Mouse (Mus musculus) kidney, adult 9 months (tissue): ENCODE measurements at regions not wholly inside any gene's neighbourhood (a gene's known extent, or its start where the extent isn't known, plus 50 kb on each side); places are given as distances from the start of the nearest gene placed in this dataset.
A peak's percentile ranks its signal among the peaks of the same experiment; 100 is the strongest.

Experiments
- DNase-seq: peaks from one replicate; pipeline ENCODE4 v3.0.0; 2022

- DNase-seq = no peak
These were observed 423.4 kb upstream of the Smim15 start for GRCm38 (mm10) chr13:107620887-107621286.

GRCm38 (mm10) chr13:107620210-107620609, 424.0 kb upstream of the Smim15 start:
- DNase-seq = no peak

- no peak for DNase-seq
These were observed 424.8 kb upstream of the Smim15 start for GRCm38 (mm10) chr13:107619430-107619927.

GRCm38 (mm10) chr13:107618796-107619429, 425.3 kb upstream of the Smim15 start:
- no peak for DNase-seq

- DNase-seq = no peak
These were observed 425.9 kb upstream of the Smim15 start for GRCm38 (mm10) chr13:107618369-107618771.

GRCm38 (mm10) chr13:107617582-107617981, 426.7 kb upstream of the Smim15 start:
- DNase-seq = no peak

- DNase-seq = peak; percentile 50
These were observed 427.5 kb upstream of the Smim15 start for GRCm38 (mm10) chr13:107616775-107617174.

- no peak for DNase-seq
These were observed 435.2 kb upstream of the Smim15 start for GRCm38 (mm10) chr13:107608996-107609503.

- peak; percentile 69 for DNase-seq
These were observed 437.0 kb upstream of the Smim15 start for GRCm38 (mm10) chr13:107607294-107607693.

GRCm38 (mm10) chr13:107602149-107602548, 442.1 kb upstream of the Smim15 start:
- no peak for DNase-seq

GRCm38 (mm10) chr13:107601132-107601439, 443.2 kb upstream of the Smim15 start:
- no peak for DNase-seq

GRCm38 (mm10) chr13:107600331-107601131, 443.7 kb upstream of the Smim15 start:
- DNase-seq = peak; percentile 76

- no peak for DNase-seq
These were observed 445.1 kb upstream of the Smim15 start for GRCm38 (mm10) chr13:107599094-107599644.

- no peak for DNase-seq
These were observed 445.9 kb upstream of the Smim15 start for GRCm38 (mm10) chr13:107598391-107598790.

GRCm38 (mm10) chr13:107597217-107597616, 447.0 kb upstream of the Smim15 start:
- DNase-seq = no peak

- DNase-seq = no peak
These were observed 448.1 kb upstream of the Smim15 start for GRCm38 (mm10) chr13:107596183-107596582.

- no peak for DNase-seq
These were observed 455.7 kb upstream of the Smim15 start for GRCm38 (mm10) chr13:107588399-107589002.

- DNase-seq = no peak
These were observed 456.6 kb upstream of the Smim15 start for GRCm38 (mm10) chr13:107587678-107588077.

GRCm38 (mm10) chr13:107585936-107586335, 458.3 kb upstream of the Smim15 start:
- DNase-seq = no peak

GRCm38 (mm10) chr13:107585353-107585752, 458.9 kb upstream of the Smim15 start:
- no peak for DNase-seq

- DNase-seq = no peak
These were observed 465.3 kb upstream of the Smim15 start for GRCm38 (mm10) chr13:107578968-107579367.

GRCm38 (mm10) chr13:107577809-107578208, 466.4 kb upstream of the Smim15 start:
- no peak for DNase-seq

GRCm38 (mm10) chr13:107577272-107577671, 467.0 kb upstream of the Smim15 start:
- DNase-seq = no peak
